Mouse (Mus musculus) adrenal gland, adult 18-20 months (tissue): ENCODE data around the gene Anapc11. TPM values are rescaled to one million over a fixed set of nuclear protein-coding genes. Genes with fewer than 3 reads are reported as not detected.

Experiments
- DNase-seq, 2 experiments: peaks; one replicate each; pipeline ENCODE4 v3.0.0; 2021 to 2022; ENCODE audit warnings: low spot score in 2 of 2
- total RNA-seq, 2 experiments: library from RNA; stranded (reverse); gene quantifications; 1 replicate in 1 of 2; 2 replicates in 1 of 2; pipeline ENCODE4 v1.2.3; 2021

Anapc11 gene
- total RNA-seq, 2 experiments from 2014 or later, result 75.5 to 95.4 TPM

DNA sequence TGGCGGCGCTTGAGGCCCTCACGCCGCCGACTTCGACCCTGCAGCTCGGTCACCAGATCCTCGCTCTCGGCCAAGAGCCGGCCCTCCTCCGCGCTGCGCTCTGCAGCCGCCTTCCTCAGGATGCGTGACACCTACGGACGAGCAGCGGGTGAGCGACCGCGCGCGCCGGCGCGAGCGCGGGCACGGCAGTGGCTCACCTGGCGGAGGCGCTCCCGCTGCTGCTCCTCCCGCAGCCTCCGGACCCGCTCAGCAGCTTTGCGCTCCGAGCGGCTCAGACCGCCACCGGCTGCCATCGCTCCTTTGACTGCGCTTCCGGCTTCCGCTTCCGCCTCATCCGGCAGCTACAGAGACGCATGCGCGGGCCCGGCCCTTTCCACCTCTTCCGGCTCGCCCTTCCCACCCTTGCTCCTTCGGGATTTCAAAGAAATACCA lies 26.5 kb downstream of the Anapc11 start:
- DNase-seq, result peak; percentile 82 to 83

DNA sequence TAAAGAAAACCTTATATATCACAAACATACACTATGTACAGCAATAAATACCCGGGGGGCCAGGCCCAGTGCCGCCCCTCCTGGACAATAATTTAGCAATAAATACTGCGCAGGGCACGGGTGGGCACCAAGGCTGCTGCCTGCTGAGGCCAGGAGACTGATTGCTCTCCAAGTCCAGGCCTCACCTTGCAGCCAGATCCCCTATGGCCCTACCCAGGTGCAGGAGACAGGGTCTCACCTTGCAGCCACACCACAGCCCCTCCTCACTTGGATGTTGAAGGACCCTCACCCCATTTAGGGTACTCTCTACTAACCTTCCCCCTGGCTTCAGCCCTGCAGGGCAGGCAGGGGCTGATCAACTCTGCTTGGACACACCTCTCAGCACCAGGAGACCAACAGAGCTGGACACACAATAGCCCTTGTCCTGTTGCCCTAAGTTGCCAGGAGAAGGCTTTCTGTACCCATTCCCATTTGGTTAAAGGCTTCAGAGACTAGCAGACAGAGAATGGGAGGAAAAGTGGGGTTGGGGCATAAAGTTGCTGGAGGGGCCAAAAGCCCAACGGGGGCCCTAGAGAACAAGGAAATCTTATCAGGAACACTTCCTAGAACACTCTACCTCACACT lies 27.0 kb downstream of the Anapc11 start, which contains the start of gene Sirt7:
TSS of gene Sirt7 (minus strand) at position 89 of the 624 bp plus-strand sequence.
- no peak for DNase-seq

DNA sequence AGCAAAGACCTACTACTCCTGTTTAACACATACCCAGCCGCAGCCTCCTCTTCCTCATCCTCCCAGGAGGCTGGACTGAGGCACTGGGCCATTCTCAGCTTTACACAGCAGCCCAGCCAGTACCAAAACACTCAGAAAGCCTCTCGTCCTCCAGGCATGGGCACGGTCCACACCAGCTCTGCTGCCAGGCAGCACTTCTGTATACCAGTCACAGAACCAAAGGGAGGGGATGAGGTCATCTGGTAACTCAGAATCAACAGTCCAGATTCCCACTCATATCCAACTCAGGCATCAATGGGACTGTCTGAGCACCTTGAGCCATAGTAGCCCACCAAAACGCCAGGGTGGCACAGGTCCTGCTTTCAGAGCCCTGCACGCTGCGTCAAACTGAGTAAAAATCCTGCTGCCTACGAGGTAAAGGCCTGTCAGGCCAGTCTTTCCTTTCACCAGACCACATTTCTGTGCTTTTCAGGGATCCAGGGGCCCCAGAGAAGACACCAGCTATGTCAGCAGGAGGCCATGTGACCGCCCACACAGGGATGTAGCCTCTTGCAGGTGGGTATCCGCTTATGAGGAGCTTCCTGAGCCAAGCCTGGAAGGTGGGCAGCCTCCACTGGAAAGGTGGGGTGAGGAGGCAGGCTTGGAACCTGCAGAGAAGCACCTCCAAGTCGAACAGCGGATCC lies 28.7 kb downstream of the Anapc11 start:
- no peak for DNase-seq

DNA sequence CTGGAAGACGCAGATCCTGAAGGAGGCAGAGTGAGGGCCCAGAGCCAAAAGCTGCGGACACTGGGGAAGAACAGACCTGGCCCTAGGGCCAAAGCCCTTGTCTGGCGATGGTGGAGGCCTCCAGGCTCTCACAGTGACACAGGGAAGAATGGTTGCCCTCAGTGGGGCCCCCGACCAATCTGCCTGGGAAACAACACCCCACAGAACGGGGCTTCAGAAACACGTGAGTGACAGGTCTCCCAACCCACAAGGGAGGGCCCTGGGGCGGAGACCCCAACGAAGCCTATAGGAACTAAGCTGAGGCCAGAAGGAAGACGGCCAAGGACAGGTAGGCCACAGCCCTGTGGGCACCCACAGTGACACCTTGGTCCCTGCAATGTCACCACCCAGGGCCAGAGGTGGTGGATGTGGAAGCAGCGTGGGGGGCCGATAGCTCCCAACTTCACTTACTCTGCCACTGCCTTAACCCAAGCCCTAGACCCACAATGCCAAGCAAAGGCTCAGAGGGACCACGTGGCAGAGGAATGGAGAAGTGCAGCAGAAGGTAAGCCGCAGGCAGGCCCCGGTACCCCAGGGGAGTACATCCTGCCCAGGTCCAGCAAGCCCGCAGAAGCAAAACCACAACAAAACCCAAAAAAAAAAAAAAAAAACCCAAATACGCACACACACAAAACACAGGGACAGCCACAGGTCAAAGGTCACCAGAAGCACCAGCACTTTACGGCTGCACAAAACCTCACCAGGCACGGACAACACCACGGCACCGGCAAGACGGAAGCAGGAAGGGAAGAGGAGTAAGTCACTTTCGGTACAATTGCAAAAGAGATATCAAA lies 29.5 kb downstream of the Anapc11 start:
- DNase-seq, result peak in 1 of 2 experiments; percentile 22

DNA sequence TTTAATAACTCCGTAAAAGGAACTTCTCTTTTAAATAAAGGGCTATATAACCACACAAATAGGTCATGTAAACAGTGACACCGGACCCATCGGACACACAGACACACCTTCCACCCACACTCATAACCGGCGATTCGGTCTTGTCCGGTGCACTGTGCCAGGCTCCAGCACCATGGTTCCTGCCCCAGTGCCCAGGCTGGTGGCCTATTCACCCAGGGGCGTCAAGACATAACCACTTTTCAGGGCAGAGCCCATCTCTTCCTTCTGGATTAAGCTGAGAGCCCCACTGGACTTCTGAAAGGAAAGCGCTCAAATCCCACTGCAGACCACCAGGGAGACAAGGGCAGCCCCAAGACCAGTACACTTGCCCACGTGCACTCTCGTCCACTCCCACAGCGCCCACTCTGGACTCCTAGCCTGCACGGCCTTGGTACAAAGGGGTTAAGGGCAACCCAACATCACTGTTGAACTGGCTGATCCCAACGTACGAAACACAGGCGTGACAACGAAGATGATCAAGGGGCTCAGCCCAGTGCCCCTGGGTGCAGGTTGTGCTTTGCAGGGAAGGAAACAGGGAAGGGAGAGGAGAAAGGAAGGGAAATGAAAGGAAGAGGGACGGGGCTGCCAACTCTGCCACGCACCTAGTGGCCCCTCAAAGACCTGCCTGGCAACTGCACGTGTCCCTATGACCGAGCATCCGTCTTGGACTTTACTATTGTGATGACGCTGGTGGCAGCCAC lies 30.6 kb downstream of the Anapc11 start:
- DNase-seq, result no peak

DNA sequence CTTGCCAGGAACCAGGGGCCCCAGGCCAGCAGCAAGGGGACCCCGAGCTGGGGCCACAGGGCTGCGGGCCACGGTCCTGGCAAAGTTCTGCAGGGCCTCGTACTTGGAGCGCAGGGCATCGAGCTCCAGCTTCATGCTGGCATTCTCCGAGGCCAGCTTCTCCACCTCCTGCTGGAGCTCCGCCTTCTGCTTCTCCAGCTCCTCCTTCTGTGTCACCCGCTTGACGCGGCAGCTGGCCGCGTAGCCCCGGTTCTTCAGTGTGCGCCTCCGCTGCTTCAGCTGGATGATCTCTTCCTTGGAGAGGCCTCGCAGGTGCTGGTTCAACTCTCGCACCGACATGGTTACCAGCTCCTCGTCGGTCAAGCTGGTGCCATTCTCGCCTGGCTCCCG lies 31.1 kb downstream of the Anapc11 start:
- DNase-seq, result peak; percentile 45 to 48

DNA sequence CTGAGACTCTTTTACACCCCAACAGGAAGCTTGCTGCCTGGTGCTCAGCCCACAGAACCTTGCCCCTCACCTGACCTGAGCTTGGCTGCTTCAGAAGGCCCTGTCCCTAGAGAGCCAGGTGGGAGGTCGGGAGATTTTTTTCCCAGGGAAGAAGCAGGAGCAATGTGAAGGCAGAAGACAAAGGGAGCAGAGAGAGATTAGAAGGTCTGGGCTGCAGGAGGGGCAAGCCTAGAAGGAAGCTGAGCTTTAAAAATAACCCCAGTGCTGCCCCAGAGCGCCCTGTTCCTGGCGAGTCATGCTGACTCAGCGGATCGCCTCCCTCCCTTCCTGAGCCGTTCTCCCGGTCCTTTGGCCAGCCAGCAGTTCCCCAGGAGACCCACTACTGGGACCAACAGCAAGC lies 31.7 kb downstream of the Anapc11 start:
- DNase-seq, result peak; percentile 51 to 56

DNA sequence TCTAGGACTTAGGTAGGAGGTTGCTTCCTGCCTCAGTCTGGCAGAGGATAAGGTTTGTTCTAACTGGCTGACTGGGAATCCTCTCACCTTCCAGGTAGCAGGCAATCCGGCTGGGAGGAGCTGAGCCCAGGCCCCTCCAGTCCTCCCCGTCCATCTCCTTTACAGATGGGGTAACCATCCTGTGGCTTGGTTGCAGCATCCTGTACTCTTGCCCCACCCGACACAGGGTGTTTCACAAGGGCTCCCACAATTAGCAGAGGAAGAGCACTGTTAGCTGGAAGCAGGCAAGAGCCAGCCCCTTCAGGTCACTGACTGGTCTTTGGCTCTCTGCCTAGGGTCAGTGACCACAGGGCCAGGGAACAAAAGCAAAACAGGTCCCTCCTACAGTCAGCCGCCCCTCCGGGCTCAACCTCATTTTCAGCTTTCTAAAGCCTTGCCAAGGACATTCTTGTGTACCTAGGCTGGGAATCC lies 32.2 kb downstream of the Anapc11 start:
- DNase-seq, result peak in 1 of 2 experiments; percentile 40

DNA sequence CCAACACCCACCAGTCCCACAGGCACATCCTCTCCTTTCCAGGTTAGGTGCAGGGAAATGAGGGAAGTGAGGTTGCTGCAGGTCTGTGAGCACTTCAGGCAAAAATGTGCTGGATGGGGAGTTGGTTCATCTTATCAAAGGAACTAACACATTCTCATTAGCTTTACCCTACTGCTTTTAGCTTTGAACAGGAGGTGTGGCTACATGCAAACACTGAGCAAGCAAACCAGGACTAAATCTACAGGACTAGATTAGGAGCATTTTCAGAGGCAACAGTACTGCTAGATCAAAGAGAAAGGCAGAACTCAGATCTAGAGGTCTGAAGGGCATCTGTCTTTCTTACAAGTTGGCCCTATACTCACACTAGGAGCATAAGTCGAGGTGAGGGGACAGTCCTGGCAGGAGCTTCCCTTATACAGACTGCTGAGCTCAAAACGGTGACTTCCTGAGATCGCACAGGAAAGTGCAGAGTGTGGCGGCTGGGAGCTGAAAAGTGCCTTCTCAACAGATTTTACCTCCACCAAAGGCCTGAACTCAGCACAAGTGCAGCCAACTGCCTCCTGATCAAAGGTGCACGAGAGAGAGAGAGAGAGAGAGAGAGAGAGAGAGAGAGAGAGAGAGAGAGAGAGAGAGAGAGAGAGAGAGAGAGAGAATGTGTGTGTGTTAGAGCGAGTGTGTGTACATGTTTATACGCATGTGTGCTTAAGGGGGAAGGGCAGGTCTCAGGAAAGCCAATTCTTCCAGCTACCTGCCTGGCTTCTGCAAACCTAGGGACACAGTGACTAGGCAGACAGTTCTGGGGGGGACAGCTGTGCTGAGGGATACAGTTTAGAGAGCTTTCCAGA lies 32.9 kb downstream of the Anapc11 start:
- DNase-seq, result no peak

DNA sequence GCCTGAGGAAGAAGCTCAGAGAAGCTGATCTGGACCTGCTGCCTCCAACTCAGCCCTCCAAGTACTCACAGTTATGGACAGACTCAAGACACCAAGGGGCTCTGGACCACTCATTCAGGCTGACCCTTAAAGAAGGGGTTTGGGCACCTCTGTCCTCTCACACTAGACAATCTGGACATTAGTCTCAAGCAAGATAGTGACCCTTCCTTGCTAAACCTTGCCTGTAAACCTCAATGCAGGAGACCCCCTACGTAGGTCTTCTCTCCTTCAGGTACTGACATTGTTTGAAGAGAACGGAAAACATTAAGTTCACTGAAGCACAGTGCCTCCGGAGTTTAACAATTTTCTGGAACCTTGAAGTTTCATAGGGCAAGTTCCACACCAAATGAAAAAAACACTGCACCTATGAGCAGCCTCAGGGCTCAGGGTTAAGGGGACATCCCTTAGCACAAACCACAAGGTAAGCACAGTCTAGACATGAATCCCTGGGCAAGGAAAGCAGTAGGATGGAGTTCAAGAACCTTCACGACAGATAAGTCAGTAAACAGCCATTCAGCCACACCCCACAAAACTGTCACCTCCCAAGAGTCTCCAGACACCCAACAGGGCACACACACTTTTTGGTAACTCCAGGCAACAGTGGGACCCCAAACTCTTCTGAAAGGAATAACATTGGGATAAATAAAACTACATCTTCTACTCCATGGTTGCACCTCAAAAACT lies 33.7 kb downstream of the Anapc11 start:
- no peak for DNase-seq

DNA sequence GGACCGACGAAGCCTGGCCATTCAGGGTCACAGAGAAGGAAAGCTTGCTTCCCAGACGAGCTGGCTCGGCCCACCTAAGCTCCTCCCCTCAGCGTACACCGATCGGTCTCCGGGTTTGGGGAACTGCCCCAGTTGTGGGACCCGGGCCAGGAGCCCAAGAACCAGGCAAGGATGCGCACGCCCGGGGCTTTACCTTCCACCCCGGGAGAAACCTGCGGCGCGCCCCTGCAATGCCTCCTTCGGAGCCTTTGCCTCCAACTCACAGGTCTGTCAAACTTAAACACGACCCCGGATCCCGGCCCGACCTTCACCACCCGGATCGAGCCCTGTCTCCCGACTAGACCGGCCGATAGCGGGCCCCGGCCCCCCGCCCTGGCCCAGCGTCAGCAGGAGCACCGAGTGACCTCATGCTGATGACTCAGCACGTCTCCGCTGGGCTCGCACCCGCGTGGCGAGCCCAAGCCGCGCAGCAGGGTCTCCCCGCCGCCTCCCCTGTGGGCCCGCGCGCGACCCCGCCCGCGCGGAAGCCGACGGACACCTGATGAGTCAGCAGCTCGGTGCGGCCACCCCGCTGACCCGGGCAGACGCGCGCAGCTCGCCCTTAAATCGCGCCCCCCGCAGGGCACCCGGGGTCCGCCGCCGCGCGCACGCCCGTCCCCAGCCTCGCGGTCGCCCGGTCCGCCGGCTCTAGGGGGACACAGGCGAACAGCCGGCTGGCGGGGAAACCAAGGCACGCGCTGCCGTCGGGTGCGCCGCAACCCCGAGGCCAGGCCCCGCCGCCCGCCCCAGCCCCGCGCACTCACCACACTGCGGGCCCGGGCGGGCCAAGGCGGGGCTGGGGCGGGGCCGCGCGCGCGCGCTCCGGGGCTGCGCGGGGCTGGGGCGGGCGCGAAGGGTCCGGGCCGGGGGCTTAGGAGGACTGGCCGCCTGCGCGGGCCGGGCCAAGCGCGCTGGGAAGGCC lies 34.6 kb downstream of the Anapc11 start:
- peak; percentile 70 to 76 for DNase-seq

DNA sequence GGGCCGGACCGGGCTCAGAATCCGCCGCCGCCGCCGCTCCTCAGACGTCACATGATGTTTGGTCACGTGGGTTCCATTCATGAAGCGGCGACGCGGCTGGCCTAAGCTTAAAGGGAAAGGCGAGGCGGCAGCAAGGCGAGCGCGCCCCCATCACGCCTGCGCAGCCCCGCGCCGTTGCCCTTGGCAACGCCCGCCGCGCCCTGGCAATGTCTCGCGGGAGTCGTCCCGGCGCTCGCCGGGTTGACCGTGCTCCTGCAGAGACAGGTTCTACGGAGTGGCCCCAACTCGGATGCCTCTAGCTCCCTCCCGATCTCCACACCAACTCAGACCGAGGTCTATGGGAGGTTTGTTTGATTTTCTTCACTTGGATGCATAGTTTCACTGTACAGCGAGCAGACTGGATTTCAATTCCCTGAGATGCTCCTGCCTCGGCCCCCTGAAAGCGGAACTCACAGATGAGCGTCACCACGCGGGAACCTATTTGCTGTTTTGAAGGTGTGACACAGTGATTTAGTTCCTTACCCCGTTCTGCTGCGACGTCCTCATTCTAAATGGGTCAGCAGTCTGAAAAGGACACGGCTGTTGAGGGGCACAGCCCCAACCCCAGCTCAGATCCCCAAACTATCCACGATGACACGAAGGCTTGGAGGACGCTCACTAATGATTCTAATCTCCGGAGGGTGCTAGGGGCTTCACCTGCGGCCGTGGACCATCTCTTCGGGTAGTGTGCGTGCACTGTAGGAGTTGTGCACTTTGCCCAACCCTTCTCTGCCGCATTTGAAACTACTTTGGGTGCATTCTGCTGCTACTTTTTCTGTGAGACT lies 35.5 kb downstream of the Anapc11 start, which contains the start of gene Mafg:
TSS of gene Mafg (minus strand) at position 81 of the 824 bp plus-strand sequence.
- peak; percentile 87 to 92 for DNase-seq

DNA sequence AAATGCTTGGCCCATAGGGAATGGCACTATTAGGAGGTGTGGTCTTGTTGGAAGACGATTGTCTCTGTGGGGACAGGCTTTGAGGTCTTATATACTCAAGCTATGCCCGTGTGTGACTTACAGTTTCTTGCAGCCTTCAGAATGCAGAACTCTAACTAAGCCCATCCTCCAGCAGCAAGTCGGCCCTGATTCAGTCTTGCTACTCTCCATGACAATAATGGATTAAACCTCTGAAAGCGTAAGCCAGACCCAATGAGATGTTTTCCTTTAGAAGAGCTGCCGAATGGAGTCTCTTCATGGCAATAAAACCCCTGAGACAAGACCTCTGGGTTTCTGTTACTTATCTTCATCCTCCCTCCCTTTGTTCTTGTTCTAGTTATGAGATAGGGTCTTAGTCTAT lies 36.6 kb downstream of the Anapc11 start:
- DNase-seq, result no peak

DNA sequence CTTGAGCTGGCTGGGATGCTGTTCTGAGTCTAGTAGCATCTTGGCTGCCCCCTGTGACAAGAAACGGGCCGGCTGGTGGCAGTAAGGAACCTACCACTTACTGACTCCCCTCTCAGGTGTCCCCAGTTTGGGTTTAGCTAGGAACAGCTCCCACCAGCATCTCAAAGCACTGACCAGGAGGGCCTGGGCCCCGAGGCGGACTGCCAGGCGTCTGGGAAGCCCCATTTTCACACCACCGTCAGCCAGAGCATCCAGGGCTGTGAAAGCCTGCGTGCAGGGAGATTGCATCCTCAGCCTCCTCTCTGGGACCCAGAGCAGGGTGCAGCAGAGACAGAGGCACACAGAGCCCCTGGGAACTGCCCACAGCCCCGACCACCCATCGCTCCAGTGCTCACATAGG lies 43.0 kb downstream of the Anapc11 start:
- DNase-seq, result no peak

DNA sequence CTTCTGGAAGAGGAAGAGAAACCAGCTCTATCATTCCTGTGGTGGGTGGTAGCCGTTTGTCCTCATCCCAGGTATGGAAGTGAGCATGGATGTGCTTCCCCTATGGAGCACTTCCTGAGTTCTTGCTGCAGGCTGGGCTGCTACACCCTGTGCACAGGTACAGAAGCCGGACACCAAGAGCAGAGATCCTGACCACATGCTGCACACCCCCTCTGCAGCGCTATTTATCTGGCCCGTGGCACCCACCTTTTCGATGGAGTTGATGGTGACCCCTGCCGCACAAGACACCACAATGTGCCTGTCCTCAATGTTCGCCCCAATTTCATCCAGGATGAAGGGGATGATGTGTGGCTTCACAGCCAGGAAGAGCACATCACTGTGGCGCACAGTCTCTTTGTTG lies 43.6 kb downstream of the Anapc11 start:
- no peak for DNase-seq

DNA sequence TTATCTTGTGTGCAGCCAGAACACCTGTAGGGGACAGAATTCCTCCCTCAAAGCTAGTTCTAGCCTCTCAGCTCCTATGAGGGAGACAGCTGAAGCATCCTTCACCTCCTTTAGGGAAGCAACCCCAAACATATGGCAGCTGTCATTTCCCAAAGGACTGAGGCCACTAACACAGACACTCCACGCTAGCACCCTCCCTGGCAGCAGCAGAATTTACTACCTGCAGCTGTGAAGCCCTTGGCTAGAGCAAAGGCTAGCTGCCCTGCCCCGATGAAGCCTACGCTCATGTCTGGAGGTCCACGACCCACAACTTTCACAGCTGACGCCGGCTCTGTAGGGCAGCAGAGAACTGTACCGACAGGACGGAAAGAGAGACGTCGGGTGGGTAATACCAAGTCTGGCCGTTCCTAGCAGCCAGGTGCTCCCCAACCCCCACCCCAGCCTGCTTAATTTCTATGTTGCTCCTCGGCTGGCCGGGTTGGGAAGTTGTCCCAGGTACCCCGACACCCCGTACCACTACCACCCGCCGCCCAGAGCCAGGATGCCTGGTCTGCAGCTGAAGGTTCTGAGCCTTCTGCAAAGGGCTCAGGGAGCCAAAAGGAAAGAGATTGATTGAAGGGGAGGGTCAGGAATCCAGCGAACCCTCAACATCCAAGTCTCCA lies 44.8 kb downstream of the Anapc11 start:
- DNase-seq, result no peak

DNA sequence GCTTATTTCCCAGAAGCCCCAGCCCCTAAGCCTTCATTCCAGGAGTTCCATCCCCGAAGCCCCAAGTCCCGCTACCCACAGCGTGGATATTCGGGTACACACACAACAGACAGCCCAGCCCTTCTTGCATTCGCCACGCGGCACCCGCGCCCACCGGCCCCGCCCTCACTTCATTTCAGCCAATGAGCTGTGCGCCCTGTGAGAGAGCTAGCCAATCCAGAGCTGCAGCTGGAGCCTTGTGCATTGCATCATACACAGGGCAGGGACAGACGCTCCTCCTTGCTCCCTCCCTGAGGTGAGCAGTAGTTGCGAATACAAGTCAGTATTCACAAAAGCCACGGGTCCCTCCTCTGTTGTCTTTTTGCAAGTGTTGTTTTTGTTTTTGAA lies 45.4 kb downstream of the Anapc11 start, which contains the start of gene Pycr1:
TSS of gene Pycr1 (minus strand) at position 169 of the 387 bp plus-strand sequence.
- DNase-seq, result peak; percentile 85 to 89
